Mouse (Mus musculus): ENCODE results near the gene Hoxc13.

The Hoxc13 gene

DNA sequence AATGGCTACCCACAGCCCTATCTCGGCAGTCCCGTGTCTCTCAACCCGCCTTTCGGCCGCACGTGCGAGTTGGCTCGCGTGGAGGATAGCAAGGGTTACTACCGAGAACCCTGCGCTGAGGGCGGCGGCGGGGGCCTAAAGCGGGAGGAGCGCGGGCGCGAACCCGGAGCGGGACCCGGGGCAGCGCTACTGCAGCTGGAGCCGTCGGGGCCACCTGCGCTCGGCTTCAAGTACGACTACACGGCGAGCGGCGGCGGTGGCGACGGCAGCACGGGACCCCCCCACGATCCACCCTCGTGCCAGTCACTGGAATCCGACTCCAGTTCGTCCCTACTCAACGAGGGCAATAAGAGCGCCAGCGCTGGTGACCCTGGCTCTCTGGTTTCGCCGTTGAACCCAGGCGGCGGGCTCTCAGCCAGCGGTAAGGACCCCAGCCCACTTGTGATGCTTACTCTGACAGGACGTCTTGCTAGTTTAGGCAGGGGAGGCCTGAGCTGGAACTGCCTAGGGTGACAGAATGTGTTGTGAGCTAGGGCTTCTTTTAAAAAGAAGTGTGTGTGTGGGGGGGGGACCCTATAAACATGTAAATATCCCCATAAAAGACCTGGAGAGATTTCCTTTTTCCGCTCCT lies 16.2 kb downstream of the Hoxc13 start:
- no peak for DNase-seq

GRCm38 (mm10) chr15:102939256-102940155 lies 18.6 kb downstream of the Hoxc13 start:
- DNase-seq = no peak

DNA sequence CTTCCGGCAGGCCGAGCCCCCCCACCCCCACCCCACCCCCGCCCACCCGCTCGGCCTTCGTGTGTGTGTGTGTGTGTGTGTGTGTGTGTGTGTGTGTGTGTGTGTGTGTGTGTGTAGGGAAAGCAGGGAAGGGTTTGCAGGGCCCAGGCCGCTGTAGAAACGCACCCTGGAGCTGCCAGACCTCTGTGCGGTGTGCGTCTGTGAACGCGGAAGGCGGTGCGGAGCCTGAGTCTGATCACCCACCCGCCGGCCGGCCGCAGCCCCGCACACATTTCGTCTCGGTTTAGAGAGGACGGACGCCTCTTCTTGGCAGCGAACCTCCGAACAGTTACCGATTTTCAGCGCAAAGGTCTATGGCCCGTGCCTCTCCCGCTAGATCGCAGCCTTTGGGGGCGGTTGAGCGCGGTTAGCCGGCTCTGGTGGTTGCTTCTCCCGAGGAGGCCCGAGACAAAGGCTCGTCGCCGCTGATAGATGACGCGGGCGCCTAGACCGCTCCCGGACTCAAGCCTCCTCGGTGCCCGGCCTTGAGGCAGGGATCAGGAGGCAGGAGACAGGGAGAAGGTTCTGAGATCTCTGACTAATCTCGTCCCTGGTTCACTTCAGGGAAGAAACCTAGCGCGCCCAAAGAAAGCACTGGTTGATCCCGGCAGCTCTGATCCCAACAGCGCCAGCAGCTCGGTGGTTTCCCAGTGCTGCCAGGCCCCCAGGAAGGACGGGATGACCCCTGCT lies 22.0 kb downstream of the Hoxc13 start:
- DNase-seq = no peak

- DNase-seq = no peak
These were observed 22.5 kb downstream of the Hoxc13 start for GRCm38 (mm10) chr15:102943468-102943813.

GRCm38 (mm10) chr15:102945185-102946077 lies 24.5 kb downstream of the Hoxc13 start:
- no peak for DNase-seq

DNA sequence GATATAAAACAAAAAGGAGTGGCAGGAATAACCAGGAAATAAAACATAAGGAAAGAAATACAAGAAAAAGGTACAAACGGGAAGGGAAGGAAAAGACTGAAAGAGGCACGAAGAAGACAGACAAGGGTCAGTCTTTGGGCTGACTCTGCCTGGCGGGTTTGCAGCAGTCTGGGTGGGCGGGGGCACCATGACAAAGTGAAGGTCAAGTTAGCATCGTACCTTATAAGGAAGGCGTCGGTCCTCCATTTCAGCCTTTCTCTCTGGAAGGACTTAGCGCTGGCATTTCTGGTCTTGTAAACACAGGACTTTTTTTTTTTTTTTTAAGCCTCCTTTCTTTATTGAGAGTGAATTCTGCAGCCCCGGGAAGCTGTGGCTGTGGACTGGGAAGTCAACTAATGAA lies 26.4 kb downstream of the Hoxc13 start:
- no peak for DNase-seq

DNA sequence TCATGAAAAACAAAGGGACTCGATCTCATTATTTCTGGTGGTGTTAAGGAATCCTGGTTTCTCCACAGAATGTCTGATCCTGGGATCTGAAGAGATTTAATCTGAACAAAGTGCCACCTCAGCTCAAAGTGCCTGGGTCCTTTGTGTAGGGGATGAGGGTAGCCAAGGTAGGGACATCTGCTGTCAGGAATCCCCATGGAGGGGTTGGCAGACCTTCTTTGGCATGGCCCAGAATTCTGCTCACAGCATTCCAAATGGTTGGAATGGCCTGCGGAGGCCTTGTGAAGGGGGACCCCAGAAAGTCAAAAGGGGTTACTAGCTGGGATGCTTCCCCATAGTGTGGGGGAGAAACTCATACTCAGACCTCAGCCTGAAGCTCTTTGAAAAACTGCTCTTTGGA lies 27.9 kb downstream of the Hoxc13 start:
- DNase-seq = no peak

DNA sequence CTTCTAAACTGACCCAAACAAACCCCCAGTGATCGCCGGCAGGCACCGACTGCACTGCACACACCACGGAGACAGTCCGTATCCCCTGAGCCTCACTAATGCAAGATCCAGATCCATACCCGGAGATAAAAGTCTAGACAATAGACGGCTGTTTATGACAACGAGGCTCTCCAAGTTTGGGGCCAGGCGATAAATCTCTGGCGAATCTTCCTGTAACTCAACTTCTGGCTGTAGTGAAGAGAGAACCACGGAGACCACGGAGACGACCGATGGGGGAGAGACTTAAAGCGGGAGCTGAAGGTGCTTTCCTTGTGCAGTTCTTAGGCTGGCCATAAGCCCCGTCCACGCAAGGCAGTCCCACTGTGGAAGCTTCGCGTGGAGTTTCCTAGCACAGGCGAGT lies 28.8 kb downstream of the Hoxc13 start:
- DNase-seq = no peak

DNA sequence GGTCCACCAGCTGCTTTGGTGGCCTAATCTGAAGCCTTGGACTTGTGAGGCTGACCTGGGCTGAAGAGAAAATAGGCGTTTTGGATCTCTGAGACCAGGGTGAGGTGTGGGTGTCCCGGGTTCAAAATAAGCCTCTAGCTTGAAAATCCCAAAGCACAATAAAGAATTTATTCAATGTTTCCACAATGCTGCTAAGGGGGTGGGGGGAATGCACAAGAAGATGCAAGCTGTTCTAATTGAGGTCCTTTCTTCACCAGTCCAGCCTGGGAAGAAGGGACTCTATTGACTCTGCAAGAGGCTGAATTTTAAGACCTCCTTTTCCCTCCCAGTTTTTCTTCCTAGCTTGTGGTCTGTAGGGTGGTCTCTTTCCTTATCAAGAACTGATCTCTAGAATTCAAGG lies 30.0 kb downstream of the Hoxc13 start:
- DNase-seq = no peak

DNA sequence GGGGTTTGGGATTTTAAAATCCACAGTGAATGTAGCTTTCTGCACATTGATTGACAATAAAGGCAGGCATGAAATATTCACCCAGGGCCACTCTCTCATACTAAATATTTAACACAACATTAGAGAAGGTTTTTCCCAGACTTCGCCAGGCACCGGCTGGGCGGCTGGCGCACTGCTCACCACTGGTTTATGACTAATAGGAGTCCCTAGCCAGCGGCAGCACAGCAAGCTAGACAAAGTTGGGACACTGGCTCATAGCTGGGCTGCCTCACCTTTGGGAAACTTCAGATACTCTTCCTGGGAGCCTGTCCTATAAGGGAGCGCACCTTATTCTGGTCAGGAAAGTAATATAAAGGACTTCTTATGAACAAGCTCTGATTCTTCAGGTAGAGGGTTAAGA lies 32.7 kb downstream of the Hoxc13 start:
- DNase-seq = no peak

GRCm38 (mm10) chr15:102954192-102955006 lies 33.5 kb downstream of the Hoxc13 start, which contains the start of gene Hoxc11:
Hoxc11 (plus strand) TSS chr15:102954427.
- DNase-seq = no peak

- no peak for DNase-seq
These were observed 34.1 kb downstream of the Hoxc13 start for GRCm38 (mm10) chr15:102955007-102955382.

DNA sequence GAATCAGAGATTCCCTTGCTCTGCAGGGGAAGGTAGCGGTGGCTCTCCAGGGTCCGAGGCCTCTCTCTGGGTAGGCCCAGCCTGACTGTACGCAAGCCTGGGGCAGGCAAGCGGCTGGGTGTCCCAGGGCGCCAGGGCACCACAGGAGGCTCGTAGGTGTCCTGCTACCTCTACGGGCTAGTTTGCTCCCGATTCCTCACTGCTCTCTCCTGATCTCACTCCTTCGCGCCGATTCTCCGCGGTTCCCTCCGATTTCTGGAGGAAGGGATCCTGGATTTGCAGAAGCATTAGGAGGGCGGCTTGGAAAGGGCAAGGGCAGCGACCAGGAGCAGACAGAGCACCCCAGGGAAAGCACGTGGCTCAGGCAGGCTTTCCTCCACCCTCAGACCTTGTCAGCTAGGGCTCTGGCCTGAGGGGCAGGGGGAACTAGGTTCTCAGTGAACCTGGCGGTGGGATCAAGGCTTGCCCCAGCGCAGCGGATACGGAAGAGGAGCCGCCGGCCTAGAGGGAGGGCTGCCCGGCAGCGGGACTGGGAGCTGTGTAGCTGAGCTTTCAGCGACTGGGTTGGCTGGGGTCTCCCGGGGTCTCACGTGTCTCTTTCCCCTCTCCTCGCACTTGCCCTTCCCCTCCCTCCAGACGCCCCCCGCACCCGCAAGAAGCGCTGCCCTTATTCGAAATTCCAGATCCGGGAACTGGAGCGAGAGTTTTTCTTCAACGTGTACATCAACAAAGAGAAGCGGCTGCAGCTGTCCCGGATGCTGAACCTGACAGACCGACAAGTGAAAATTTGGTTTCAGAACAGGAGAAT lies 35.1 kb downstream of the Hoxc13 start:
- no peak for DNase-seq

- no peak for DNase-seq
These were observed 36.0 kb downstream of the Hoxc13 start for GRCm38 (mm10) chr15:102956906-102957305.

GRCm38 (mm10) chr15:102959663-102960191 lies 38.8 kb downstream of the Hoxc13 start:
- no peak for DNase-seq

DNA sequence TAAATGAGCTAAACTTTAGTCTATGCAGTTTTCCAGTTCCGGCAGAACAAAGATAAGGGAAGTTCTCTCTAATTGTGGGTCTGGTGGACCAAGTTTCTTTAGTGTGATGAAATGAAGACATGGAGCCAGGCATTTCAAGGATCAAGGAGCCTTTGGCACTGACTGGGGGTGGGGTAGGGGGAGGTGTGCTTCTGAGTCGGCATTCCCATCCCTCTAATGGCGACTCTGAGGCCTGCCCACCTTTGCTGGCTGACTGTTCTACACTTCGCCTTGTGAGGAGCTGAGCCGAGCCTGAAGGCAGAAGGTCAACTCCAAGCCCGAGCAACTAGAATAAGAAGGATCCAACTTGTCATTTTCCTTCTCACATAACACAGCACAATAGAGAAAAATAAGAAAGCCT lies 40.8 kb downstream of the Hoxc13 start:
- DNase-seq = no peak

- DNase-seq = no peak
These were observed 41.6 kb downstream of the Hoxc13 start for GRCm38 (mm10) chr15:102962492-102962891.

DNA sequence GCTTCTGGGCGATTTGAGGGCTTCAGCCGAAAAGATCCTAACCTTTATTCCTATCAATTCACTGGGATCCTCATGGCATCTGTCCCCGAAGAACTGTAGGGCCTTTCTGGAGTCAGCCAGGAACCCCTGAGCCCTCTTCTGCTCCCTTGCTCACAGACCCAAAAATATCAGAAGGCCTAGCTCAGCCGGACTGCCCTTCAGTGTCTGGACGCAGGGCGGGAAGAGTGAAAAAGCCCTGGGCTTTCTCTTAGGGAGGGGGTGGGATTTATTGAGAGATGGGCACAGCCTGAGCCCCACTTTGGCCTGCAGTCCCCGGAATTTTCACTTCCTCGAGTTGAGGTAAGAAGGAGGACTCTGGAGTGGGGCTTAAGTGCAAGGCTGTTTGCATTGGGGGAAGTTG lies 42.4 kb downstream of the Hoxc13 start:
- DNase-seq = no peak

- no peak for DNase-seq
These were observed 43.1 kb downstream of the Hoxc13 start for GRCm38 (mm10) chr15:102963671-102964640.

All from kidney, adult 11 months (tissue).